Mouse (Mus musculus) G1E-ER4 (cell line): ENCODE measurements around the gene Fam90a1a. TPM values are rescaled to one million over a fixed set of nuclear protein-coding genes. Genes with fewer than 3 reads are reported as not detected.
"Not testable (repeated sequence)": the region's sequence is repeated elsewhere in the genome, so short reads cannot be mapped to it uniquely, and the experiment has no call there.

Experiments used
- GATA1 ChIP-seq: IDR thresholded peaks from one replicate; pipeline ENCODE4 v1.8.0; 2012; ENCODE audit warnings: low read length, inconsistent platforms
- polyA plus RNA-seq: library from polyadenylated mRNA; stranded (reverse); fragments of >175 nt; gene quantifications from 2 replicates; pipeline ENCODE4 v1.2.3, GENCODE M21; 2012

Fam90a1a gene
- polyA plus RNA-seq, result not detected in 2 replicates

- no peak for TF ChIP-seq GATA1
These were observed at the start of gene Fam90a1a for GRCm38 (mm10) chr8:21958414-21958813. Gene Fam90a1a (plus strand): TSS chr8:21958714.

DNA sequence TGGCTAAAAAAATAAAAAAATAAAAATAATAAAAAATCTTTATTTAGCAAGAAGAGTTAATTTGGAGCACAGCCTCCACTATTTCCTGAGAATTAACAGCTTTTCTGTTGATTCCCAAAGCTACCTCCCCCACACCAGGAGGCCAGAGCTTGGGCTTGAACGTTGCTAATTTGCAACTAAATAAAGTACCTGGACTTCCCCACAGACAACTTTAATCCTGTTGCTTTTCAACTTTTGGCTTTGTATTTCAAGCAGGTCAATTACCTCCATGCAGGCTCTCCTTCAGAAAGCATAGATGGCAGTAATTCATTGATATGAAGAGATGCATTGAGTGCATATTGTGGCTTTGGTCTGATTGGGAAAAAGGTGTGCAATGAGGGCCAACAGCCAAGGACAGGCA is 46.6 kb upstream of the Fam90a1a start:
- no peak for TF ChIP-seq GATA1

GRCm38 (mm10) chr8:21912554-21912953 is 46.0 kb upstream of the Fam90a1a start:
- no peak for TF ChIP-seq GATA1

- no peak for TF ChIP-seq GATA1
These were observed 42.9 kb upstream of the Fam90a1a start for GRCm38 (mm10) chr8:21915625-21916024.

- no peak for TF ChIP-seq GATA1
These were observed 25.9 kb upstream of the Fam90a1a start, which contains the start of gene Defb15 for GRCm38 (mm10) chr8:21932610-21933009. Gene Defb15 (minus strand): TSS chr8:21932710.

- TF ChIP-seq GATA1, result not testable (repeated sequence)
These were observed 20.5 kb upstream of the Fam90a1a start, which contains the start of gene Defb35 for GRCm38 (mm10) chr8:21938052-21938451. Gene Defb35 (plus strand): TSS chr8:21938352.

DNA sequence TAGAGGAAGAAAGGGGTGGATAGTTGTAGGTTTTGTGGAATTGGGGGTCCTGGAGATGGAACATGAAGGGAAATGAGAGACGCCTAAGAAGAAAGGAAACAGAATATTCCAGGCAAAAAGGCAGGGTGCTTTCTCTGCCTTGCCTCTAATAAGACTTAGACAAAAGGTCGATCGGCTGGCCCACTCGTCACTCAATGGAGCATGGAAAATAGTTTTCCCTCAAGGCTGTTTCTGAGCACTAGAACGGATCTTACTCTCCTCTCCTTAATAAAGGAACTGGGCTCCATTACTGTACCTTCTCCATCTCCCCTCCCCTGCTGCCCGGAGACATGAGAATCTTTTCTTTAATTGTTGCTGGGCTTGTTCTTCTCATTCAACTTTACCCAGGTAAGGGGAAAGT is 12.1 kb upstream of the Fam90a1a start, which contains the start of gene Defb13:
Gene Defb13 (plus strand): TSS at position 301 of the 400 bp plus-strand sequence.
- no peak for TF ChIP-seq GATA1

DNA sequence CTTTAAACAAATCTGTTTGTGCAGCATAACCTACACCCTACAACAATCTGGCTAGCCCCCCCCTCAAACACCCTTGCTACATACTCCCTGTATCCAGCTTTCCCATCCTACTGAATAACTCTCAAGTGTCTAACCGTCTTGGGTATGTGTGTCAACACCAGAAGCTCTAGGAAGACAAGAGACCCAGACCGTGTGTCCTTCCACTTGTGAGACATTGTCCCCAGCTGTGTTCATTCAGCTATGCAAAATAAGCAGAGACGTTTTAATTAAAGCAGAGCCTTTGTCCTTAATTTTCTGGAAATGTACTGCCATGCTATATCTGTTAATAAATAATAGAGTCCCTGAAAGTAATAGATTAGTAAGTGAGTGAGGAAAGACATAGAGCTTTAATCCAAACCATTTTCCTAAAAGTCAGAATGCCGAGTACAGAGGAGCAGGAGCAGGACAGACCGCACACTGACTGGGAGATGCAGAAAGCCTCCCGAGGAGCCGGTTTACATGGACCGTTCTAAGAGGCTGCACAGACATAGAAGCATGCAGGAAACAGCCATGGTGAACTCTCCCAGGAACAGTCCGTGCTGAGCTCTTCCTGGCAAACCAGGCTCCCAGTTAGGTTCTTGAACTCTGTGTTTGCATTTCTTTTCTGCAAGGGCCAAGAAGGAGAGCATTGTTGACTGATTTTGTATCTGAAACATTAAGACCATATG is 11.1 kb upstream of the Fam90a1a start:
- no peak for TF ChIP-seq GATA1

DNA sequence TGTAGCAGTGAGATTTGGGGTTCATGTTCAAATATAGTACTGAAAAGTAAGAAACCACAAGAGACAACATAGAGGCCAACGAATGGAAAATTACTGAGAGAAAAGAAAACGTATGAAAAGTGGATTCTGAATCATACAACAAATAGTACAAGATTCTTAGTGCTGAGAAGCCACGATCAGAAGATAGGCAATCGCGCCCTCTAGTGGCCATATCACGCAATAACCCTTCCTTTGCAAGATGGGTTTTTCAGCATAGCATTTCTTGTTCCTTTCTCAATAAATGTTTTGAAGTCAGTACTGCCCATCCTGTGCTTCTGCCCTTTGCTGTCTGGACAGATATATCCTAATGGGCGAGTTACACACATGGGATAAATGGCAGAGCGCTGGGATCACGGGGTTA is 3.2 kb upstream of the Fam90a1a start:
- no peak for TF ChIP-seq GATA1

DNA sequence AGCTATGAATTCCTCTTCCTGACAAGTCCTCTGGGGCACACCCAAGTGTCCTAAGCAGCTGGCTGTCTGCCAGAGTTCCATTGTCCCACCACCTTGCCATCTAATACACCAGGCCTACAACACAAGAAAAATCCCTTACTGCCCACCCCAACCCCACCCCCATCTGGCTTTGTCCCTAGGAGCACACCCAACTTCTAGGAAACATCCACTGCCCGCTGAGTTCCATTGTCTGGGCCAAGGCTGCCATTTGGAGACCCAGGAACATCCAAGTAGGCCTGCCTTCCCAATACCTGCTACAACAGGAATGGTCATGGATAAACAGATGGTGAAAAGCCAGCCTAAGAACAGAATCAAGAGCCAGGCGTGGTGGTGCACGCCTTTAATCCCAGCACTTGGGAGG is 2.2 kb upstream of the Fam90a1a start:
- no peak for TF ChIP-seq GATA1

- no peak for TF ChIP-seq GATA1
These were observed 8.1 kb downstream of the Fam90a1a start for GRCm38 (mm10) chr8:21966646-21967045.

DNA sequence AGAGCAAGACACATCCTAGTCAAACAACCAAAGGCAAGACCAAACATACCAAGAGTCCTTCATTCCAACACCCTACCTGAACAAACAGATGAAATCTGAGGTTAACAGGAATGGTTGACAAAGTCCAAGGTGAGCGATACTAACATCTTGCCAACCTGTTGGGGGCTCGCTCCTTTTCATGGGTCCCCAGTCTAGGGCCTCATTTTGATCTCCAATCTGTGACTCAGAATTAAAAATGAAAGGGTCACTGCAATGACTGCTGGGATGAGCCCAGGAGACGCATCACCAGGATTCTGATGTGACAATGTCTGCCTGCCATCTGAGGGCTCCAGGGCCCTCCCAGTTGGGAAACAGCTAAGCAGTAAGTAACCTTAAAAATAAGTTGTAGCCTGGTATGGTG is 11.0 kb downstream of the Fam90a1a start, which contains the start of gene Ccdc70:
Gene Ccdc70 (plus strand): TSS at position 301 of the 400 bp plus-strand sequence.
- no peak for TF ChIP-seq GATA1

DNA sequence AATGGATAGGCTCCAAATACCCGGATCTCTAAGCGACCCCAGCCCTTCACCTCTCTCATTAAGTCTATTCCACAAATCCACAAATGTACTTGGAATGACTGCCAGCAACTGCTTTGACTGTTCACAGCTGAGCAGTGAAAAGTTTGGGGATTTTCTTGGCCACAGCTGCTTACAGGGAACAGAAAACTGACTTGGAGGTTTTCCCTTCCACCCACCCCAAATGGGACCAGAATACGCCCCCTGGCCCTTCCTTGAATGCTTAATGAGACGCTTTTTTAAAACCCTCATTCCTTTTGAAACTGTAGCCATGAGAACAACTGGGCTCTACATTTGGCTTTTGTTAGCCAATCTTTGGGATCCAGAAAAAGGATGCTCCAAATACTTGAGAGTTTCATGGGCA is 19.7 kb downstream of the Fam90a1a start:
- no peak for TF ChIP-seq GATA1

GRCm38 (mm10) chr8:21981664-21982337 is 23.3 kb downstream of the Fam90a1a start:
- no peak for TF ChIP-seq GATA1

- TF ChIP-seq GATA1, result no peak
These were observed 33.7 kb downstream of the Fam90a1a start for GRCm38 (mm10) chr8:21992184-21992583.

GRCm38 (mm10) chr8:21995181-21995580 is 36.7 kb downstream of the Fam90a1a start:
- no peak for TF ChIP-seq GATA1
